Mouse (Mus musculus) small intestine, adult 2 months (tissue): Measurements from ENCODE around the gene Cluh.

Source experiments
- CTCF ChIP-seq: fragments of 200-500 bp; IDR thresholded peaks from 2 replicates; pipeline ENCODE4 v1.5.1; 2012; ENCODE audit warnings: low read depth, mild to moderate bottlenecking, control low read depth, inconsistent platforms, low read length, moderate library complexity, mixed read lengths; ENCODE audit not compliant: insufficient replicate concordance, insufficient read length; ENCODE audit errors: extremely low read depth
- POLR2A ChIP-seq: fragments of 200-500 bp; IDR thresholded peaks from 2 replicates; pipeline ENCODE4 v1.6.1; 2012; ENCODE audit warnings: low read depth, mild to moderate bottlenecking, control low read depth, inconsistent platforms, low read length, moderate library complexity

GRCm38 (mm10) chr11:74638791-74639411, 10.4 kb upstream of the Cluh start:
- no peak for TF ChIP-seq CTCF
- no peak for TF ChIP-seq POLR2A
